Mouse (Mus musculus) kidney, adult 8-10 months (tissue): ENCODE results near the gene Gpr183.

Source experiments
- DNase-seq, 2 experiments: peaks; one replicate each; pipeline ENCODE4 v3.0.0; 2022

Gpr183 gene

GRCm38 (mm10) chr14:121964990-121965389, at the start of gene Gpr183:
Gene Gpr183 (minus strand): TSS chr14:121965195.
- no peak for DNase-seq

GRCm38 (mm10) chr14:122013417-122013951, 48.5 kb upstream of the Gpr183 start:
- DNase-seq: no peak

GRCm38 (mm10) chr14:122012814-122013213, 47.8 kb upstream of the Gpr183 start:
- no peak for DNase-seq

GRCm38 (mm10) chr14:122012193-122012592, 47.2 kb upstream of the Gpr183 start:
- DNase-seq: no peak

- no peak for DNase-seq
Measured at GRCm38 (mm10) chr14:122011768-122012167, 46.8 kb upstream of the Gpr183 start.

GRCm38 (mm10) chr14:122010301-122010700, 45.3 kb upstream of the Gpr183 start:
- DNase-seq: no peak

GRCm38 (mm10) chr14:122009502-122009901, 44.5 kb upstream of the Gpr183 start:
- DNase-seq: no peak

GRCm38 (mm10) chr14:122008261-122008660, 43.3 kb upstream of the Gpr183 start:
- no peak for DNase-seq

GRCm38 (mm10) chr14:122003812-122004211, 38.8 kb upstream of the Gpr183 start:
- DNase-seq: no peak

- no peak for DNase-seq
Measured at GRCm38 (mm10) chr14:122002224-122002623, 37.2 kb upstream of the Gpr183 start.

- peak in 1 of 2 experiments; percentile 12 for DNase-seq
Measured at GRCm38 (mm10) chr14:122000346-122001105, 35.5 kb upstream of the Gpr183 start.

GRCm38 (mm10) chr14:121999455-121999854, 34.5 kb upstream of the Gpr183 start:
- DNase-seq: peak in 1 of 2 experiments; percentile 22

- peak; percentile 76 to 85 for DNase-seq
Measured at GRCm38 (mm10) chr14:121996786-121997185, 31.8 kb upstream of the Gpr183 start.

GRCm38 (mm10) chr14:121995557-121995870, 30.5 kb upstream of the Gpr183 start:
- no peak for DNase-seq

GRCm38 (mm10) chr14:121994846-121995556, 30.0 kb upstream of the Gpr183 start:
- DNase-seq: no peak

GRCm38 (mm10) chr14:121994171-121994700, 29.2 kb upstream of the Gpr183 start:
- no peak for DNase-seq

- no peak for DNase-seq
Measured at GRCm38 (mm10) chr14:121993616-121994015, 28.6 kb upstream of the Gpr183 start.

- no peak for DNase-seq
Measured at GRCm38 (mm10) chr14:121992395-121993280, 27.6 kb upstream of the Gpr183 start.

- no peak for DNase-seq
Measured at GRCm38 (mm10) chr14:121991921-121992320, 26.9 kb upstream of the Gpr183 start.

GRCm38 (mm10) chr14:121990897-121991296, 25.9 kb upstream of the Gpr183 start:
- DNase-seq: no peak

GRCm38 (mm10) chr14:121989869-121990268, 24.9 kb upstream of the Gpr183 start:
- no peak for DNase-seq

GRCm38 (mm10) chr14:121989331-121989730, 24.3 kb upstream of the Gpr183 start:
- peak; percentile 31 to 38 for DNase-seq

GRCm38 (mm10) chr14:121987691-121988090, 22.7 kb upstream of the Gpr183 start:
- DNase-seq: no peak
